Mouse (Mus musculus) hematopoietic multipotent progenitor cell, adult 10-12 weeks (in vitro differentiated cells): ENCODE results near the gene Eif3m. TPM values are rescaled to one million over a fixed set of nuclear protein-coding genes. Genes with fewer than 3 reads are reported as not detected.

Experiments
- polyA plus RNA-seq: library from polyadenylated mRNA; stranded (reverse); fragments of >175 nt; gene quantifications from 2 replicates; pipeline ENCODE4 v1.2.3, GENCODE M21; 2012; ENCODE audit warnings: low replicate concordance

The Eif3m gene
- polyA plus RNA-seq: 3.2 and 6.5 TPM in 2 replicates

DNA sequence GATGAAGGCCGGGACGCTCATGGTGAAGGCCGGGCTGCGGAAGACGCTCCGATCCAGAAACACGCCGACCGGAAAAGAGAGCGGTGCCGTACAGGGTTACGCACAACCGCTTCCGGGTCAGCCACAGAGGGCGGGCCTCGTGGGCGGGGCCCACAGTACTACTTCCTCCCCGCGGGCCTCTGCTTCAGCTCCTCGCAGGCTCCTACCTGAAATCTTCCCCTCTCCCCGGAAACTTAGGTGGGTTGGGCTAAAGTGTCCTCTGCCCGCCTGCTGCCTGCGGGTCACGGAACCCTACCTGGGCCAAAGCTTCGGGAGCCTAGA, at the start of gene Eif3m:
Gene Eif3m, minus strand, starts transcription at position 114 of the 321 bp plus-strand sequence.

Other genes starting within 250 kb of the Eif3m start
- gene Qser1, start 200.3 kb downstream of the Eif3m start, polyA plus RNA-seq: 0.86 and 1.1 TPM in 2 replicates
- 0.16 and 0.17 TPM in 2 replicates for gene Prrg4, start 167.2 kb downstream of the Eif3m start, polyA plus RNA-seq
- gene Ccdc73, start 149.3 kb downstream of the Eif3m start, polyA plus RNA-seq: not detected in 2 replicates
- not detected in 2 replicates for gene Gm11060, start 74.9 kb upstream of the Eif3m start, polyA plus RNA-seq
- gene Wt1, start 109.4 kb upstream of the Eif3m start, polyA plus RNA-seq: 0.22 and 0.61 TPM in 2 replicates
- 0.09 and 0.12 TPM in 2 replicates for gene Them7, start 207.2 kb upstream of the Eif3m start, polyA plus RNA-seq